Mouse (Mus musculus): ENCODE results near the gene Krt25. TPM values are rescaled to one million over a fixed set of nuclear protein-coding genes. Genes with fewer than 3 reads are reported as not detected.

The Krt25 gene
- polyA plus RNA-seq, 1 experiment: 0.16 TPM

DNA sequence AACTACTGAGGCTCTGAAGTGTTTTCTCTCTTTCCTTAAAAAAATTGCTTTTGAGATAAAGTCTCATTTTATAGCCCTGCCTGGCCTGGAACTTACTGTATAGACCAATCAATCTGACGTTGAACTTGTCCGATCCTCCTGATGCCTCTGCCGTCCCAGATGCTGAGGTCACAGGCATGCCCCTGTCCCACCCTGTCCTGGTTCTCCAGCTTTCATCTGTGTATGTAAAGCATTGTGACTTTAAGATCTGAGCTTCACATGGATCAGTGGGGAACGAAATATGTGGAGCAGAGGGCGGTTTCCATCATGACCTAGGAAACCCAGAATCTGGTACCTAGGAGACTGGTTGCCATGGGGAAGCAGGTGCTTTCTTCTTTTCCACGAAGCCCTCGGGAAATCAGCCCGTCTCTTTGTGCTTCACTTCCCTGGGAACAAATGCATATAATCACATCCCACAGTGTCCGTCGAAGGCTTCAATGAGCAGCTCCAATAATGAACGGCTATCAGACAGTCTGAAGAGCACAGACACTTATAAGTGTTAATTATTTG, 16.6 kb upstream of the Krt25 start:
- Histone ChIP-seq H3K4me1 (replicated peaks; ENCODE audit: control insufficient read depth, insufficient read depth, low read length) (no peaks in the 10 kb centered on the region), H3K27me3 (ENCODE audit: control insufficient read depth, insufficient read depth, low read length) (no peaks in the 10 kb centered on the region), H3K36me3 (ENCODE audit: control insufficient read depth, insufficient read depth, low read length) (no peaks in the 10 kb centered on the region), H3K27ac (ENCODE audit: control insufficient read depth, insufficient read depth, low read length) (no peak overlapping the region), H3K4me3 (ENCODE audit: control insufficient read depth, insufficient read depth, low read length) (no peak overlapping the region)
- 90% methylated on average over 11 of the region's 11 CpGs for WGBS
- DNase-seq: no peak
- no peak for TF ChIP-seq POLR2A (IDR thresholded peaks at IDR 0.05; ENCODE audit: control insufficient read depth, extremely low read depth, insufficient read depth, low read length, poor library complexity)
- TF ChIP-seq CTCF (IDR thresholded peaks at IDR 0.05; ENCODE audit: borderline replicate concordance, control insufficient read depth, extremely low read depth, insufficient read depth, low read length, poor library complexity): no peak

DNA sequence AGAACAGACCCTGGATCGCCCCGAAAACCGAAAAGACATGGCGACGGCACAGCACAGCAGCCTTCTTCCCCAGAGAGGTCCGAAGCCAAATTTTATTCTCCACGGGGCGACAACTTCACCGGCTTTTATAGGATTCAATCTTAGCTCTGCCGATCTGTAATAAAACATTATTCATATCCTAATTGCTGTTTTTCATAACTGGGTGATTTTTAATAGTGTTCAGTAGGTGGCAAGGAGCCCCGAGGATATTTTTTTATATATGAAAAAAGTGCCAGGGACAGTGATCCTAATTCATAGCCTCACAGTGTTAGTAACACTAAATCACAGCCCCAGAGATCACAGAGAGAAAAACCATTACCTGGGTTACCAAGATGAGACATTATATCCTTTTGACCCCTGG, 15.1 kb upstream of the Krt25 start, which contains the start of gene Krt26:
TSS of gene Krt26 (minus strand) at position 101 of the 400 bp plus-strand sequence.
- Histone ChIP-seq H3K27me3 (ENCODE audit: control insufficient read depth, insufficient read depth, low read length) (no peaks in the 10 kb centered on the region), H3K36me3 (ENCODE audit: control insufficient read depth, insufficient read depth, low read length) (no peaks in the 10 kb centered on the region), H3K4me1 (replicated peaks; ENCODE audit: control insufficient read depth, insufficient read depth, low read length) (no peaks in the 10 kb centered on the region), H3K4me3 (ENCODE audit: control insufficient read depth, insufficient read depth, low read length) (no peak within 1 kb of the TSS), H3K27ac (ENCODE audit: control insufficient read depth, insufficient read depth, low read length) (no peak within 1 kb of the TSS)
- 93% methylated on average over 11 of the region's 11 CpGs for WGBS
- TF ChIP-seq POLR2A (IDR thresholded peaks at IDR 0.05; ENCODE audit: control insufficient read depth, extremely low read depth, insufficient read depth, low read length, poor library complexity): no peak
- TF ChIP-seq CTCF (IDR thresholded peaks at IDR 0.05; ENCODE audit: borderline replicate concordance, control insufficient read depth, extremely low read depth, insufficient read depth, low read length, poor library complexity): no peak
- DNase-seq: no peak

DNA sequence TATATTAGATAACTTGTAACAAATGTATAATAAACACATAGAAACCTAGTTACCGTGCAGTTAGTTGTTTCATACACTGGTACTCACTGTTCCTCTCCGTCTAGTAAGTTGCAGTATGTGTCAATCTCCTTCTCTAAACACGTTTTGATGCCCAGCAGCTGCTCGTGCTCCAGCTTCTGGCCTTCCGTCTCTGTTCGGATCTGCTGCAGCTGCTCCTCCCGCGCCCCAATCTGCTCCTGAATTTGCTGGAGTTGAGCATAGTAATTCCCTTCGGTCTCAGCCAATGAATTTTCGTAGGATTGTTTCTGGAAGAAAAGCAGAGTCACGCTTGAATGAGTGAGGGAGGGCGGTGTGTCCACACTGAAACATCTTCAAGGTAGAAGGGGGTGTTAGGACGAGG, 10.7 kb upstream of the Krt25 start:
- no peaks in the 10 kb centered on the region for H3K36me3 ChIP-seq (ENCODE audit: control insufficient read depth, insufficient read depth, low read length)

GRCm38 (mm10) chr11:99329655-99330054, 6.9 kb upstream of the Krt25 start:
- DNase-seq: no peak
- H3K27me3 ChIP-seq (ENCODE audit: control insufficient read depth, insufficient read depth, low read length): no peaks in the 10 kb centered on the region
- H3K4me3 ChIP-seq (ENCODE audit: control insufficient read depth, insufficient read depth, low read length): no peak overlapping the region
- 79% methylated on average over 2 of the region's 2 CpGs for WGBS
- no peak overlapping the region for H3K27ac ChIP-seq (ENCODE audit: control insufficient read depth, insufficient read depth, low read length)
- TF ChIP-seq POLR2A (IDR thresholded peaks at IDR 0.05; ENCODE audit: control insufficient read depth, extremely low read depth, insufficient read depth, low read length, poor library complexity): no peak
- no peak for TF ChIP-seq CTCF (IDR thresholded peaks at IDR 0.05; ENCODE audit: borderline replicate concordance, control insufficient read depth, extremely low read depth, insufficient read depth, low read length, poor library complexity)
- no peaks in the 10 kb centered on the region for H3K36me3 ChIP-seq (ENCODE audit: control insufficient read depth, insufficient read depth, low read length)
- H3K4me1 ChIP-seq (replicated peaks; ENCODE audit: control insufficient read depth, insufficient read depth, low read length): no peaks in the 10 kb centered on the region

More for the DNA sequence above, 10.7 kb upstream of the Krt25 start:
- Histone ChIP-seq H3K4me1 (replicated peaks; ENCODE audit: control insufficient read depth, insufficient read depth, low read length) (no peaks in the 10 kb centered on the region), H3K4me3 (ENCODE audit: control insufficient read depth, insufficient read depth, low read length) (no peak overlapping the region), H3K27me3 (ENCODE audit: control insufficient read depth, insufficient read depth, low read length) (no peaks in the 10 kb centered on the region), H3K27ac (ENCODE audit: control insufficient read depth, insufficient read depth, low read length) (no peak overlapping the region)
- TF ChIP-seq CTCF (IDR thresholded peaks at IDR 0.05; ENCODE audit: borderline replicate concordance, control insufficient read depth, extremely low read depth, insufficient read depth, low read length, poor library complexity): no peak
- 85% methylated on average over 13 of the region's 13 CpGs for WGBS
- no peak for DNase-seq

DNA sequence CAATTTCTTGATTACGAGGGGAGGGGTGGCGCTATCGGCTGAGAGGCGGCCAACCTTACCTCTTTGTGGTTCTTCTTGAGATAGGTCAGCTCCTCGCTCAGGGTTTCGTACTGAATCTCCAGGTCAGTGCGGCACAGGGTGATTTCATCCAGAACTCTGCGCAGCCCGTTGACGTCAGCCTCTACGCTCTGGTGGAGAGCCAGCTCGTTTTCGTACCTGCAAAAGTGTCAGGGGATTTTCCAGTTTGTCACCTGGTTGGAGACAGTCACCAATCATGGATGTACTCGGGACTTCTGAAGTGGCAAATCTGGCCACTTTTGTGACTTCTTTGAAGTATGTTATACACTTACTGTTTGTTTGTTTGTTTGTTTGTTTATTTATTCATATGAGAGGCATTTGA, 1.7 kb downstream of the Krt25 start:
- no peak overlapping the region for H3K4me3 ChIP-seq (ENCODE audit: control insufficient read depth, insufficient read depth, low read length)
- no peaks in the 10 kb centered on the region for H3K36me3 ChIP-seq (ENCODE audit: control insufficient read depth, insufficient read depth, low read length)
- DNase-seq: no peak
- no peaks in the 10 kb centered on the region for H3K27me3 ChIP-seq (ENCODE audit: control insufficient read depth, insufficient read depth, low read length)
- TF ChIP-seq CTCF (IDR thresholded peaks at IDR 0.05; ENCODE audit: borderline replicate concordance, control insufficient read depth, extremely low read depth, insufficient read depth, low read length, poor library complexity): no peak
- TF ChIP-seq POLR2A (IDR thresholded peaks at IDR 0.05; ENCODE audit: control insufficient read depth, extremely low read depth, insufficient read depth, low read length, poor library complexity): no peak
- H3K4me1 ChIP-seq (replicated peaks; ENCODE audit: control insufficient read depth, insufficient read depth, low read length): no peaks in the 10 kb centered on the region
- H3K27ac ChIP-seq (ENCODE audit: control insufficient read depth, insufficient read depth, low read length): no peak overlapping the region
- WGBS: 86% methylated on average over 14 of the region's 14 CpGs

DNA sequence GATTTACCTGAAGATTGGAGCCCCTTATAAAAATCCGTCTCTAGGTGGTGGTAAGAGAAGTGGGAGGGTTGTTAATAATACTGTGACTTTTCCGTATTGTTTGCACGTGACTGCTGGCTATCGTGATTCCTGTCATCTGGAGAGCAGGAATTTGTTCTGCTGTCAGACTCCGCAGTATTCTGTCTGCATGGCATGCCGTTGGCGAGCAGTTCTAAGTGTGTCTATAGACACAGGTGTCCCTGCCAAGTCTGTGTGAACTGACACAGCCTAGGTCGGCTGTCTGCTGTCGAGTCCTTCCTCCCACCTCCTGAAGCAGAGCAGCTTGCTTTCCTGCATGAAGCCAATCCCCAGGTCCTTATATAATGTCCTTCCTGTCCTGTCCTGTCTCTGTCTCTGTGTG, 3.6 kb downstream of the Krt25 start:
- no peak overlapping the region for H3K4me3 ChIP-seq (ENCODE audit: control insufficient read depth, insufficient read depth, low read length)
- H3K4me1 ChIP-seq (replicated peaks; ENCODE audit: control insufficient read depth, insufficient read depth, low read length): no peaks in the 10 kb centered on the region
- no peak overlapping the region for H3K27ac ChIP-seq (ENCODE audit: control insufficient read depth, insufficient read depth, low read length)
- WGBS: 78% methylated on average over 9 of the region's 9 CpGs
- DNase-seq: no peak
- H3K27me3 ChIP-seq (ENCODE audit: control insufficient read depth, insufficient read depth, low read length): no peaks in the 10 kb centered on the region
- no peaks in the 10 kb centered on the region for H3K36me3 ChIP-seq (ENCODE audit: control insufficient read depth, insufficient read depth, low read length)
- TF ChIP-seq CTCF (IDR thresholded peaks at IDR 0.05; ENCODE audit: borderline replicate concordance, control insufficient read depth, extremely low read depth, insufficient read depth, low read length, poor library complexity) (no peak), POLR2A (IDR thresholded peaks at IDR 0.05; ENCODE audit: control insufficient read depth, extremely low read depth, insufficient read depth, low read length, poor library complexity) (no peak)

DNA sequence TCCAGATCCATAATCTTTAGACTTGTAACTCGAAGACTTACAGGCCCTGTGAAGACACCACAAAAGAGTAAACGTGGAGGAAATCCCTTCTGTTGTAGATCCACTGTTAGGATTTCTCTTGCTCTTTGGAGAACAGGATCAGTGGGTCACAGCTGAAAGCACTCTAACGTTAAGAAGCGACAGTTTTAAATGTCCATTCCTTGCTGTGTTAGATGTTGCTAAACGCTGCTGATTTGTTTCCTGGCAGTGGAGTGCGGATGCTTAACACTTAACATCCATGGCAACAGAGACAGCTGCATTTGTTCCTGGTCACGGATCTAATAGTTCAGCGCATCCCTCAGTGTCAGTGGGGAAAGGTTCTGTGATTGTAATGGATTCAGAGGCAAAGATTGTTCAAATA, 6.2 kb downstream of the Krt25 start:
- no peak overlapping the region for H3K4me3 ChIP-seq (ENCODE audit: control insufficient read depth, insufficient read depth, low read length)
- H3K4me1 ChIP-seq (replicated peaks; ENCODE audit: control insufficient read depth, insufficient read depth, low read length): no peaks in the 10 kb centered on the region
- H3K27ac ChIP-seq (ENCODE audit: control insufficient read depth, insufficient read depth, low read length): no peak overlapping the region
- no peaks in the 10 kb centered on the region for H3K36me3 ChIP-seq (ENCODE audit: control insufficient read depth, insufficient read depth, low read length)
- TF ChIP-seq POLR2A (IDR thresholded peaks at IDR 0.05; ENCODE audit: control insufficient read depth, extremely low read depth, insufficient read depth, low read length, poor library complexity) (no peak), CTCF (IDR thresholded peaks at IDR 0.05; ENCODE audit: borderline replicate concordance, control insufficient read depth, extremely low read depth, insufficient read depth, low read length, poor library complexity) (no peak)
- no peak for DNase-seq
- no peaks in the 10 kb centered on the region for H3K27me3 ChIP-seq (ENCODE audit: control insufficient read depth, insufficient read depth, low read length)
- 84% methylated on average over 8 of the region's 8 CpGs for WGBS

Data from thymus, adult 2 months (tissue).